Mouse (Mus musculus): ENCODE measurements at regions not wholly inside any gene's neighbourhood (a gene's known extent, or its start where the extent isn't known, plus 50 kb on each side); places are given as distances from the start of the nearest gene placed in this dataset.

DNA sequence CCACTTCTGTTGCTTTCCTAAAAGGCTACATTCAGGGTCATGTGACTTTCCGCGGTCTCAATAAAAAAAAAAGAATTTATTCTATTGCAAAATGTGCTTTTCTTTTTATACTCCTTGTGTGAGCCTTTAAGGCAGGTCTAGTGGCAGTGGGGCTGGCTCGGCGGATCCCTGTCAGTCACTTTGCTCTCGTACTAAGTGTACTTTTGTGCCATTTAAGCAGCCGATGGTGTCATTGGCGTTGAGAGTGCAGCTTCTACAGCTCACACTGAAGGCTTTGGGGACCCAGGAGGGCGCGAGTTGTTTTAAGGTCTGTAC lies 313.1 kb downstream of the Mtx2 start:
- no peak for DNase-seq (ENCODE audit: low read depth, low spot score)

DNA sequence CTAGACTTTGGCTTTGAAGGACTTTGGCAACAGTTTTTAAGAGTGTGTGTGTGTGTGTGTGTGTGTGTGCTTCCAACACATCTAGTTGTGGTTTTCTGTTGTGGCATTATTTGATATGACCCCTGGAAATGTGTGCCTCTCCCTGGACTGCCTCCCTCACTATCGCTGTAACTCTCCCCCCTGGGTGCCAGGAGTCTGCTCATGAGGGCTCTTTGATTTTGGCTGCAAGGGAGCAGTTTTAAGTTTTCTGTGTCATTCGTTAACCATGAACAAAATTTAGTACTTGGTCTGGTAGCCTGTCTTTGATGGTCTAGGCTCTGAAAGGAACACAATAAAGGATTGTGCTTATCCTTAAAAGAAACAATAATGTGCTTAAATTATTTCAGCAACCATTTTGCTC lies 313.9 kb downstream of the Mtx2 start:
- no peak for DNase-seq (ENCODE audit: low read depth, low spot score)

DNA sequence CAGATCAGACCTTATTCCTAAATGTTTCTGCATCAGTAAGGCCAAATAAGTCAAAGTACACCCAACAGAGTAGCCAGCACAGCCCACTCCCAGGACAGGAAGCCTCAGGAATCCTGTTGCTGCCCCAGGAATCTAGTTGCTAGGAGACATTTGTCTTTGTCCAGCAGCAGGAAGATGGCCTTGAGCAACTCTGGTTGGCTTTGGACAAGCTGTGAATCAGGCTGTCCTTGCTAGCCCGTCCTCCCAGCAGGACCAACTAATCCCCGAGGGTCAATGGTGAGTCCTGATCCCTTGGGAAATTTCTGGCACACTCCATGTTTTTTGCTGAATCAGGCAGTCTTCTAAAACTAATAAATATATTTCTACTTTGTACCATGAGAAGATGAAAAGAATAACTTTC lies 317.1 kb downstream of the Mtx2 start:
- no peak for DNase-seq (ENCODE audit: low read depth, low spot score)

DNA sequence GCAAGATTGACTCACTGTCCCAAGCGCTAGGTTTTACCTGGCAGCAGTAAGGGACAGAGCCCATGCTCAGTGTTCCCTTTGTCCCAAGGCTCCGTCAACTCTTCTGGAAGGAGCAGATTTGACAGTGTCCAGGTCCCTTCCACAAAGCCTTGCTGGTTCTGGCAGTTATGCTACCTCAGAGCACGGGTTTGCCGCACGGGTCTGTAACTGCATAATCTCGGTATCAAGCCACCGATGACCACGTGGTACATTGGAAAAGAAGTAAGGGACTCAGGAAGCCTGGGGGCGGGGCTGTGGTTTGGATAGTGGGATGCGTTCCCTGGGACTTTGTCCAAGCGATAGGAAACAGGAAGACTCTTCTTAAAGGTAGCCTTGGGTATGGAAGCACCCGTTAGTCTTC lies 319.3 kb downstream of the Mtx2 start:
- no peak for DNase-seq (ENCODE audit: low read depth, low spot score)

DNA sequence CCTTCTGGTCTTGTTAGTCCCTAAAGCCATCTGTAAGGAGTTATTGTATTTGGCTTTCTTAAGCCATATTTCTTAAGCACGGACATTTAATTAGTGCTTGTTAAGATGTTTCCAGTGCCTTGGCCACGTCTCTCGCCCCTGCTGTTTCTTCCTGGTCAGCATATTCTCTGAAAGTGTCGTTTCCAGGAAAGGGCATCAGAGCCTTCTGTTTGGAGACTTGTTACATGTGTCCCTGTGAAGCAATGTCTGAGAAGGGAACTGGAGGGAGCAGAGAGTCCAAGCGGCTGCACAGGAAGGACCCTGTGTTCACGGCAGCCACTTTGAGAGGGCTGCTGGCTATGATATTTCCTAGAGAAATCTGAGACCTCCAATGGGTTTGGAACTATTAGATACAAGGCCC lies 320.7 kb downstream of the Mtx2 start:
- no peak for DNase-seq (ENCODE audit: low read depth, low spot score)

DNA sequence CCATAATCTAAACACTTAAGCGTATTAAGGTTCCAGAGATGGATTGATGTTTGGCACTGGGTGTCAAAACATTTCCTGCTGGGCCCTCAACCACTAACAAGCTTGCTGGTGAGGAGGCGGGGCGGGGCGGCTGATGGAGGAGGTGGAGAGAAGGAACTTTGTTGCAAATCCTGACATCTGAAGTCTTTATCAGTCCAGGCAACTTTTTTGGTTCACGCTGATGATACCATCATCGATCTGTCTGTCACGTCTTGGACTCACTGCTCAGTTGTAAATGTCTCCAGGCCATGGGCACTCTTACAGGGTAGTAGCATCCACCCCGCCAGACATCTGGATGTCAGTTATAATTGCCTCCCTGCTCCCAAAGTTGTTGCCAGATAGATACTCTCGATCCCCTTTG lies 321.8 kb downstream of the Mtx2 start:
- no peak for DNase-seq (ENCODE audit: low read depth, low spot score)

DNA sequence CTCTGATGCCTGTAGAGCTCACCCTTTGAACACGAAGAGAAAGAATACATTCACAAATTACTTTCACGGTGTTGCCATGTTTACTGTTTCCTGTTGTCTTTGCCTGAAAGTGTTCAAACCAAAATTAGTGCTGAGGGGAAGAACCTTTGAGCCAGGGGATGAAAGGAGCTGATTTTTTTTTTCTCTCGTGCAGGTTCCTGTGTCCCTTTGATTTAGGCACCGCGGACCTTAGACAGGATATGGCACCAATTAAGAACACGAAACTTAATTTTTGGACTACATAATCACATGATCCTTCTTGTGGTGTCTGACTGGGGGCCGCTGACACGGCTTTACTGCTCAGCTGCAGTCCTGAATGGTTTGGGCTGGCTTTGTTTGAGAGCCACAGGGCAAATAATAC lies 322.4 kb downstream of the Mtx2 start:
- DNase-seq (ENCODE audit: low read depth, low spot score), result no peak

DNA sequence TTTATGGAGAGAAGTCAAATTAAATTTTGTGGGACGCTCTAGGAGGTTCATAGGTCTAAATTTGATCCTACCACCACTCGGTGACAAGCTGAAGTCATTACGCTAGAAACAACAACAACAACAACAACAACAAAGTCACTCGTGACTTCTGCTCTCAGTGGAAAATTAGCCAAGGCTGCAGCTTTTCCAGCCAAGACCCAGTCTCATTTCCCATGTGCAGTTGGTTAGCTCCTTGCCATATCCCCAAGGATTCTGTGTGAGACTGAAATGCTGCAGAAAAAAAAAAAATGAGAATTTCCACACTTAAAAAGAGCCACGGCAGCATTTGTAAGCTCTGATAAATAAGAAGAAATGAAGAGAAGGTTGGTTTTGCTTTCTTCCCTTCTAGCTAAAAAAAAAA lies 323.4 kb downstream of the Mtx2 start:
- DNase-seq (ENCODE audit: low read depth, low spot score), result no peak

DNA sequence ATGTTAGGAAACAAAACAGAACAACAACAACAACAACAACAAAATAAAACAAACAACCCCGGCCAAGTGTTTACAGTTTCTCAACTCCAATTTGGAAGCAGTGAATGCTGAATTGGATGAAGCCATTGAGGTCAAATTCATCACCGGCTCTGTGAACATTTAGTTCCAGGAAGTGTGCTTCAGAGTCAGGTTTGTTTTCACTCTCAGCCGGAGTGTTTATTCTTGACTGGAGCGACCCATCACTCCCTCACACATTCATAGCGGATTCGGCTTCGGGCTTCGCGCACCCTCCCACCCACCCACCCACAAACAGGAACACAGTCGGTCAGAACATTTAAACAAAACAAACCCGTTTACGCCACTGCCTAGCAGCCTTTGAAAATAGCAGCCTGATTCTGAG lies 324.0 kb downstream of the Mtx2 start:
- no peak for DNase-seq (ENCODE audit: low read depth, low spot score)

DNA sequence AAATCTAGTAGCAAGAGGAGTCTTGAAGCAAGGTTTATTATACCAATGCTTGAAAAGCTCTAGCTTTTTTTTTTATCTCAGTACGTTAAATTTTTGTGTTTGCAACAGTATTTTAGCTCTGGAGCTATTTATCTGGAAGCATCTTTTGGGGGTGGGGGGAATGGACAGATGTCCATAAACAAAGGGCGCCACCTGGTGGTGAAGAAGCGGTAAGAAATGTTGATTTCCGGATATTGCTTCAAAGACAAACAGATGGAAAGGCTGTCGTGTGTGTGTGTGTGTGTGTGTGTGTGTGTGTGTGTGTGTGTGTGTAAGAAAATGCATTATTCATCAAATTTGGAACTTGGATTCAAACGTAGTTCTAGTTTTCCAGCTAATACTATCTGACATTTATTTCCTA lies 325.4 kb downstream of the Mtx2 start:
- DNase-seq (ENCODE audit: low read depth, low spot score), result peak; percentile 61

DNA sequence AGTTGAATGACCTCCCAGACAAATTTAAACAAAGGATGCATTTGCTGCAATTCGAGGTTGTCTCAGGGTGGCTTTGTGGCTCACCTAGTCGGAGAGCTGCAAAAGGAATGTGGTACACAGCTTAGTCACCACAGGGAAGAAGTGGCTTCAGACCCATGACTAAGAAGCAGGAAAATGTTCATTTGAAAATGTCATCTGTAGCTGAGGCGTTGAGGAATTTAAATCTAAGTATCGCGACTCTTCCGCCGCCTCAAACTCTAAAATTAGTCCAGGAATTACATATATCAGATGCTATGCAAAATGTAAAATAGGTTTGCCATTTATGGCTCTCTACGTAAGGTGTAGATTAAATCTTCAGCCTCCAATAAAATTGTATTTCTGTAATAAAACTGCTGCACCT lies 325.9 kb downstream of the Mtx2 start:
- DNase-seq (ENCODE audit: low read depth, low spot score), result no peak

DNA sequence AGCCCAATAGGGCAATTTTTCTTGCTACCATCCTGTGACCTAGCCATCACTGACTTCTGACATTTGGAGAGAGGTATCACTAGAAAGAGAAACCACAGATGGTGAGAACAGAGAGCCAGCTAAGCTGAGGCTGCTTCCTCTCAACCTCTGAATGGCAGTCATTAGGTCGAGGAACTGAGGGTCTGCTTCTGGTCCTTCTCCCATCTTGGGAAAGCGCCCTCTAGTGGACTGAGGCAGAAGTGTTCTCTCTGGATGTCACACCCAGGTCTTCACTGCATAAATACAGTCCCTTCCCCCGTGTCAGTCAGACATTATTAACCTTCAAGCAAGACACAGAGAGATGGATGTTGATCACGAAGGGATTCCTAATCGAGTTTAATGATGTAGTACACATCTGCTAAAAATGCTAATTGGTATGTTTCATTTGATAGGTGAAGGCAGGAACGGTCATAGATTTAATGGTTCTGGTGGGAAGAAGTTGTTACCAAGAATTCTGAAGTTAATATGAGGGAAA lies 326.9 kb downstream of the Mtx2 start:
- peak; percentile 85 for DNase-seq (ENCODE audit: low read depth, low spot score)

DNA sequence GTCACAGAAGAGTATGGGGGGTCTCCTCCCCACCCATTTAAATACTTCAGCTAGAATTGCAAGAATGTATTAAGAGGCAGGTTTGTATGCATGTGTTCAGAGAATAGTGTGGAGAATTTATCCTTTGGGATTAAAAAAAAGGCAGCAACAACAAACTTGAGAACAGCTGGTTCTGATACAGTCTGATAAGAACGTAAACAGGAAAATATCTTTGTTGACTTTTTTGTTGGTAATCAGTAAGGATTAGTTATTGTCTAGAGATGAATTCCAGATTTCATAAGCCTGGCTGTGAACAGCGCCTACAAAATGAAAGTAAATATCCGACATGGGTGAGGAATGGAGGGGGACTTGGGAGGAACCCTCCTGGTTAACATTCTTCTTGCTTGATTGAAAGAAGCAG lies 328.8 kb downstream of the Mtx2 start:
- no peak for DNase-seq (ENCODE audit: low read depth, low spot score)

DNA sequence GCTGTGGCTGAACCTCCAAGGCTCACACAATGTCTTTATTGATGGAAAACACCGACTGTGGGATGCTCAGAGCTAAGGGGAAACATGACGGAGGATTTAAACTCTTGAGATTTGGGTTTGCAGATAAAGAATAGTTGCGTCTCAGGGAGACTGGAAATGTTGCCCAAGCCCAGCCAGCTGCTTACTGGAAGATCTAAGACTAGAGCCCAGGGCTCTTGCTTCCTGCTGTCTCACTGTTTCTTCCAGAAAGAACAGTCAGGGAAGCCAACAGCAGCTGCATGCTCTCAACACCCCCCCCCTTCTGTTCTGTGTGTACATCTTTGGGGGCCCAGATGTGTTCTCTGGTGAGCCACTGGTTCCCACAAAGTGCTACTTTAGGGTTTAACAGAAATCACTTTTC lies 333.0 kb downstream of the Mtx2 start:
- no peak for DNase-seq (ENCODE audit: low read depth, low spot score)

DNA sequence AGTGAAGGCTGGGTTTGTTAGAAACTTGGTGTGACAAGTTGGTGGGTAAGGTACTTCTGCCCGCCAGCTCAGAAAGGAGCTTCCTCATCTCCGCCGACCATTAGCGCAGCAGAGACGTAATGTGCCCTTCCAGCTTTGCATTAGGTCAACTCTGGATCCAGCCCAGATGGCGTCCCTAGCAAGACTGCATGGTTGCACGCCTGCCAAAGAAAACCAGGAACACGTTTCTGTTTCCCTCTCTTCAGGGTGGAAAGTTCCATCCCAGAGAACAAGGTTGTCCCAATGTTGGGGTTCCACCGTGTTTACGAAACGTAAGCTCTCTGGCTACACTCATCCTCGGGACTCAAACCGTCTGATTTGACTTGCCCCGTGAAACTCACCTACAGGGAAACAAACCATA lies 335.5 kb downstream of the Mtx2 start:
- DNase-seq (ENCODE audit: low read depth, low spot score), result no peak

DNA sequence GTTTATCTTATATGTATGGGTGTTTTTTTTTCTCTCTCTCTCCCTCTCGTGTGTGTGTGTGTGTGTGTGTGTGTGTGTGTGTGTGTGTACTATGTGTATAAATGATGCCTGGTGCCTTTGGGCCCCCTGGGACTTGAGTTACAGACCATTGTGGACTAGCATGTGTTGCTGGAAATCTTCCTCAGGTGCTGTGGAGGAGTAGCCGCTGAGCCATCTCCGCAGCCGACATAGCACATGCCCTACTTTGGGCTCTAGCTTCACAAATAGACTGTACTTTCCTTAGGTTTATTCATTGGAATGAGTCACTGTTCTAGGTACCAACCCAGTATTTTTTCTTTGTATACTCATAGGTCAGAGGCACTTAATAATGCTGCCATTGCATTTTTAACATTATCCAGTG lies 339.4 kb downstream of the Mtx2 start:
- DNase-seq (ENCODE audit: low read depth, low spot score), result no peak

DNA sequence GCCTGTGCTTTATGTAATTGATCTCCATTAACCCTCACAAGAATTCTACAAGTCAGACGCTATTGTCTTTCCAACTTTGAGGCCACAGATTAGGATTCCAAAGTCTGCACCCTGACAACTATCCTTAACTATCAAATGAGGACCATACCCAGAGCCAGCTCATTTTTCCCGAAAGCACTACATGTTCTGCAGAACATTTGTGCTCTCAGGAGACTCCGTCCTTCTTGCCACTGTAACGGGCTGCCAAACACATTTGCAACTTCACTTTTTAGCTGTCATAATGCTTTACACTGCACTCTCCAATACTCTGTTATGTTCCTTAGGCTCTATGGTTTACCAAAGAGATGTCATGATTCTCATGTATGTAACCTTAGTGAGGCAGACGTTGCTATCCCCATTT lies 350.7 kb downstream of the Mtx2 start:
- no peak for DNase-seq (ENCODE audit: low read depth, low spot score)

DNA sequence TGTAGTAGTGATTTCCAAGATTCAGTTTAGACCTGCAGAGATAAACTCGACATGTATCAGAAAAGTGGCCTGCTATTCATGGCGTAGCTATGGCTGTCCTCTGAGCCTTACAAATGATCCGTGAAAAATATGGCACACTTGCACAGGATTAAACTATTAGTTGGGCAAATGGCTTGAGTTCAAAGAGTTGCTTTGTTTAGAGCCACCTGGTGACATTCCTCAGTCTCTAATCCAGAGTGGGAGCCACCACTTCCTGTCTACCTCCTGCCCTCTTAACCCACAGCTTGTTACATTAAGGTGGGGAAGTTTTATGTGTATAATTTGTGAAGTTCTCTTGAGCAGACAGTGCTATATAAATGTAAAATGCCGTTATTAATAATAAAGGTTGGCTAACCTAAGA lies 357.7 kb downstream of the Mtx2 start:
- DNase-seq (ENCODE audit: low read depth, low spot score), result no peak

DNA sequence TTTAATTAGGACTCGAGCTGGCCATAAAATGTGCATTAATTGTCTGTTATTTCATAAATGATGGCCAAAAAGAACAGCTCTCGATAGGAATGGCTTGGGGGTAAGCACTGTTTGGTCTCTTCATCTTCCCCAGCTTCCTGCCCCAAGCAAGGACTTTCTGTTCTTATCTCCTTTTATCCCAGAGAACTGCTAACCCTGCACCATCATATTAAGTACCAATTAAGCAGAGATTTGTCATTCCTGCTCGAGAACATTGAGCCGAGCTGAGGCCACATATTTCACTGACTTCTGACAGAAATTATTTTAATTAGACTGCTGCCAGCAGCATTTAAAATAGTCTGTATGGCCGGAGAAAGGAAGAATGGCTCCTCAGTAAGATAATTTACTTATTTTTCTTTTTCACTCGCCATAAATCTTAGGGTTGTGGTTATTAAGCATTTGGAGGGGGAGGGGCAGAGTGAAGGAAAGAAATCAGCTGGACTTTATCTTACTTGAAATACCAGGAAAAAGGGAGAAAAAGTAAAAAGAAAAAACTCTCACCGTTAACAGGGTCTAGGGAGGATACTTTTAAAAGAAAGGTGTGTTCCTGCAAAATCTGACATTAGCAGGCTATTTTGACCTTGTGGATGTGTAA lies 377.1 kb downstream of the Mtx2 start:
- no peak for DNase-seq (ENCODE audit: low read depth, low spot score)

DNA sequence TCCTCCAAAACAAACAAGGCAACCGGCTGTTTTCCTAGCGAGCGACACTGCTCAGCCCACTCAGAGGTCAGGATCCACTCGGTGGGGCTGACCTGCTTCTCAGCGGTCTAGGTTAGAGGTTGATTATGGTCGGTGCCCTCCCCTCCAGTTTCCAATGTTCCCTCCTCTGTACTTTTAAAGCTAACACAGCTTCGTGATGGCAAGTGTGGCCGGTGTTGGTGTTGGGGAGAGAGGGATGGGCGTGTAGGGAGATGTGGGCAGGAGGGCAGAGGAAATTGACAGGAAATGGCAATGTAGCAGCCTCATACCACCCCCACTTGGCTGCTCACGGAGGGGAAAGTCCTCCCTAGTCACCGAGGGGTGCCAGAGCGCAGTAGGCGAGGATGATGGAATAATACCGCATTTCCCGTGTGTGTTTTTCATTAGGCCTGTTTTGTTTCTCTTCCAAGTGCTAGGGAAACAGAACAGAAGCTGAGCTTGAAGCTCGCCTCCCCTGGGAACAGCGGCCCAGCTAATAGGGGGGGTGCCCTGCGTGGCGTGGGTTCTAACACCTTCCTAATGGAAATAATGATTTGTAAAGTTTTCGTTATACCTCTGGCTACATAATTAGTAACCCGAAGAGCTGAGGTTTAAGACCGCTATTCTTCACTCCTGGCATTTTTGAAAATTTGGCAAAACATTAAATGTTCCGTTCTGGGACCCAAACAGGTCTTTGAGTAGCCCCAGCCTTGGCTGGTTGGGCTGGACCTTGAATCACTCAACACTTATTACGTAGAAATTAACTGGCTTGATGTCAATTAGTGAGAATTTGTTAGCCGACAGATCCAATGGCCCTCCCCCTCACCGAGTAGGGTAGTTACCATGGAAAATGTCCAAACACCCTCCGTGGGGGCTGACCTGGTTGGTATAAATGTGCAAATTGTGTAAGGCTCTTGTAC lies 383.5 kb downstream of the Mtx2 start:
- no peak for DNase-seq (ENCODE audit: low read depth, low spot score)

DNA sequence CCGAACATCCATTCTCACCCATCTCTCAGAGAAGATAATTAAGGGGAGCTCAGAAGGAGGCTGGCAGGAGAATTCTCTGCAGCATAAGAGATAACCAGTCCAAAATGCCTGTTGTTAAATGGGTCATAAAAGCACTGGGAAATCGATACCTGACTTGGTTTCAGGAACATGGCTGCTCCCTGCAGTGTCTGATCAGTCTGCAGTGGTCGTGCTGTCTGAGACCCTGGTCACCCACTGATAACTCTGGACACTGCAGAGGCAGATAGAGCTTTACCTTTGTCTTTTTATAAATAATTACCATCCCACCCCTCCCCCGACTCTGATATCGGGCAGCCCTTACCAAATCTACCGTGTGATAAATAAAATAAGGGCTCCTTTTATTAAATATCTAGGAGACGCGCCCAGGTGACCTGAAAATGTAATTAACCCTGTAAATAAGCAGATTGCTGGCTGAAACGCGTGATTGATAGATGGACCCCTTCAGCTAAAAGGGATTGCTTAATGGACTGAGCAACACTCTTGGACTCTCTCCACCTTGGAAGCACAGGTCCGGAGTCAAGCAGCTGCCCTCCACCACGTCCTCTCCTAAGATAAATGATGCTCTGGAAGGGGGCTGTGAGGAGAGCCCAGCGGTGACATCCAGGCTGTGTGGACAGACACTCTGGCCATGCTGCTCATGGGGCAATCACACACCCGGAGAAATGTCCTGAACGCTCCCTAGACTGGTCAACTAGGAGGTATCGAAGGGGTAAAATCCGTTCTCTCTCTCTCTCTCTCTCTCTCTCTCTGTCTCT lies 384.4 kb downstream of the Mtx2 start:
- DNase-seq (ENCODE audit: low read depth, low spot score), result no peak

DNA sequence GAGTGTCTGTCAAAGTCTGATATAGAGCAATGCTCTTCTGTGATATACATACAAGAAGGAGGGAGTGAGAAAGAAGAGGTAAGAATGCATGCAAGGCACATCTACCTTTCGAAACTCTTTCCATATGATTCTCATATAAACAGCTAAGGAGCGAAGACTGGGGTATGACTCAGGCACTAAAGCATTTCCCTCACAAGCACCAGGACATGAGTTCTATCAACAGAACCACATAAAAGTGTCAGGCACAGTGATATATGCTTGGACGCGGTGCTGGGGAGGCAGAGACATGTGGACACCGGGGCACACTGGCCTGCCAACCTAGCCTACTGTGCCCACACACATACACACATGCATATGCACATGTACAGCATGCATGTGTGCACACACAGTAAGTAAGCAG lies 391.3 kb downstream of the Mtx2 start:
- no peak for DNase-seq (ENCODE audit: low read depth, low spot score)
